Mouse (Mus musculus) kidney, embryonic 15.5 days (tissue): ENCODE results near the gene Olfr12. TPM values are rescaled to one million over a fixed set of nuclear protein-coding genes. Genes with fewer than 3 reads are reported as not detected.

ENCODE experiments used
- ATAC-seq: fragments of 200-750 bp; cut with Nextera tagmentation; replicated peaks from 2 replicates; pipeline ENCODE4 v1.8.0; 2017; ENCODE audit warnings: moderate TSS enrichment; ENCODE audit not compliant: low FRiP score
- H3K27ac ChIP-seq: fragments of 300-500 bp; sonication (generic); 2 replicates; pipeline ENCODE4 v1.5.1; 2015; ENCODE audit warnings: mild to moderate bottlenecking, inconsistent platforms
- H3K27me3 ChIP-seq: fragments of 300-500 bp; sonication (generic); 2 replicates; pipeline ENCODE4 v1.6.1; 2015; ENCODE audit warnings: inconsistent platforms
- H3K36me3 ChIP-seq: fragments of 300-500 bp; sonication (generic); 2 replicates; pipeline ENCODE4 v1.6.1; 2015; ENCODE audit warnings: inconsistent platforms
- H3K4me1 ChIP-seq: fragments of 300-500 bp; sonication (generic); 2 replicates; pipeline ENCODE4 v1.6.1; 2015; ENCODE audit warnings: inconsistent platforms
- H3K4me2 ChIP-seq: fragments of 300-500 bp; sonication (generic); 2 replicates; pipeline ENCODE4 v1.6.1; 2015; ENCODE audit warnings: moderate library complexity, mild to moderate bottlenecking, inconsistent platforms
- H3K4me3 ChIP-seq: fragments of 300-500 bp; sonication (generic); replicated peaks from 2 replicates; pipeline ENCODE4 v1.5.1; 2015; ENCODE audit warnings: mild to moderate bottlenecking, inconsistent platforms
- H3K9ac ChIP-seq: fragments of 300-500 bp; sonication (generic); 2 replicates; pipeline ENCODE4 v1.6.1; 2015; ENCODE audit warnings: mild to moderate bottlenecking, inconsistent platforms
- H3K9me3 ChIP-seq: fragments of 300-500 bp; sonication (generic); replicated peaks from 2 replicates; pipeline ENCODE4 v1.6.1; 2016; ENCODE audit warnings: inconsistent platforms
- WGBS: fragments of 180-500 bp; shearing (Covaris S2); methylation state at CpG from one replicate; pipeline ENCODE4 v1.1.7; 2015; ENCODE audit warnings: mixed read lengths; 5-methylcytosine and 5-hydroxymethylcytosine counted together
- polyA plus RNA-seq: library from polyadenylated mRNA; unstranded; fragments of >200 nt; fragmentation: Nextera tagmentation; extraction: Ambion mirVana; gene quantifications from 2 replicates; pipeline ENCODE4 v1.2.1, GENCODE M21; 2015

Gene Olfr12
- polyA plus RNA-seq, 1 experiment from 2014 or later, result not detected

- no peak for ATAC-seq
- Histone ChIP-seq H3K9ac (no peak overlapping the region), H3K4me1 (no peaks in the 10 kb centered on the region), H3K4me3 (no peak overlapping the region), H3K27ac (no peak overlapping the region), H3K9me3 (no peaks in the 10 kb centered on the region), H3K4me2 (no peak overlapping the region), H3K36me3 (peaks cover 19% of the 10 kb centered on the region), H3K27me3 (peaks cover 4% of the 10 kb centered on the region; the same call in 1 of the 2 replicates)
- WGBS, result 81% methylated on average over 5 of the region's 5 CpGs
Measured at GRCm38 (mm10) chr1:92632196-92632595, 14.6 kb downstream of the Olfr12 start.

GRCm38 (mm10) chr1:92632948-92633347 lies 15.4 kb downstream of the Olfr12 start:
- Histone ChIP-seq H3K4me2 (no peak overlapping the region), H3K27me3 (peaks cover 4% of the 10 kb centered on the region; the same call in 1 of the 2 replicates), H3K4me1 (no peaks in the 10 kb centered on the region), H3K4me3 (no peak overlapping the region), H3K9me3 (no peaks in the 10 kb centered on the region), H3K36me3 (peaks cover 26% of the 10 kb centered on the region), H3K27ac (no peak overlapping the region), H3K9ac (no peak overlapping the region)
- WGBS, result 69% methylated on average over 6 of the region's 6 CpGs
- ATAC-seq, result no peak

GRCm38 (mm10) chr1:92633726-92634125 lies 16.1 kb downstream of the Olfr12 start:
- Histone ChIP-seq H3K36me3 (peaks cover 34% of the 10 kb centered on the region), H3K9ac (no peak overlapping the region), H3K4me2 (no peak overlapping the region), H3K4me3 (no peak overlapping the region), H3K4me1 (no peaks in the 10 kb centered on the region), H3K27me3 (peaks cover 4% of the 10 kb centered on the region; the same call in 1 of the 2 replicates), H3K9me3 (no peaks in the 10 kb centered on the region), H3K27ac (no peak overlapping the region)
- WGBS, result 79% methylated on average over 8 of the region's 8 CpGs
- ATAC-seq, result no peak

- Histone ChIP-seq H3K27ac (no peak overlapping the region), H3K4me1 (no peaks in the 10 kb centered on the region), H3K9ac (no peak overlapping the region), H3K4me2 (no peak overlapping the region), H3K27me3 (peaks cover under 1% of the 10 kb centered on the region; the same call in 1 of the 2 replicates), H3K4me3 (no peak overlapping the region), H3K36me3 (peaks cover 43% of the 10 kb centered on the region), H3K9me3 (no peaks in the 10 kb centered on the region)
- 68% methylated on average over 1 of the region's 1 CpGs for WGBS
- no peak for ATAC-seq
Measured at GRCm38 (mm10) chr1:92634569-92634968, 17.0 kb downstream of the Olfr12 start.

GRCm38 (mm10) chr1:92634976-92635599 lies 17.5 kb downstream of the Olfr12 start:
- Histone ChIP-seq H3K4me1 (peaks cover 3% of the 10 kb centered on the region), H3K4me2 (no peak overlapping the region), H3K9ac (no peak overlapping the region), H3K36me3 (peaks cover 46% of the 10 kb centered on the region), H3K27me3 (no peaks in the 10 kb centered on the region; the same call in 1 of the 2 replicates), H3K9me3 (no peaks in the 10 kb centered on the region), H3K27ac (no peak overlapping the region), H3K4me3 (no peak overlapping the region)
- no peak for ATAC-seq
- WGBS, result 84% methylated on average over 4 of the region's 4 CpGs

DNA sequence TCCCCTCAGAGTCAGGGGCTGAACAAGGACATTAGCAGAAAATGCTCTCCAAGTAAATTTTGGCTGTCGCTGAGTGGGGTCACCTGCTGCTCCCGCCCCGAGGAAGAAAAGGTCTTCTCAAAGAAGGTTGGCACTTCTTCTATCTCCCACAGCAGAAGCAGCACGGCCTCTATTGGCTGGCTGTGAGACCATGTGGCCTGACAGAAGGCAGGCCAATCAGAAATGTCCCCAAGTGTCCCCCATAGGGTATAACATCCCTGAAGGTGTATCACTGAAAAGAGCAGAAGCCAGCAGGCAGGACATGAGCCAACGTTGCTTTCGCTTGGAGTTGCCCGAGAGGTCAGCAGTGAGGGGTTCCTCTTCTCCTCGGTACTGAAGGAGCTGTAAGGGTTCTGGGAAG lies 18.4 kb downstream of the Olfr12 start:
- no peak overlapping the region for H3K4me3 ChIP-seq
- H3K36me3 ChIP-seq, result peaks cover 46% of the 10 kb centered on the region
- H3K27me3 ChIP-seq, result no peaks in the 10 kb centered on the region; the same call in 1 of the 2 replicates
- ATAC-seq, result no peak
- WGBS, result 84% methylated on average over 8 of the region's 8 CpGs
- no peak overlapping the region for H3K9ac ChIP-seq
- H3K4me1 ChIP-seq, result peaks cover 12% of the 10 kb centered on the region
- H3K27ac ChIP-seq, result no peak overlapping the region
- H3K4me2 ChIP-seq, result no peak overlapping the region
- H3K9me3 ChIP-seq, result no peaks in the 10 kb centered on the region

- Histone ChIP-seq H3K9ac (no peak overlapping the region), H3K36me3 (peaks cover 46% of the 10 kb centered on the region), H3K9me3 (no peaks in the 10 kb centered on the region), H3K27me3 (no peaks in the 10 kb centered on the region; the same call in 1 of the 2 replicates), H3K4me1 (peaks cover 15% of the 10 kb centered on the region), H3K4me2 (no peak overlapping the region), H3K4me3 (no peak overlapping the region), H3K27ac (no peak overlapping the region)
- ATAC-seq, result no peak
- WGBS, result 92% methylated on average over 11 of the region's 11 CpGs
Measured at GRCm38 (mm10) chr1:92636676-92637075, 19.1 kb downstream of the Olfr12 start.

DNA sequence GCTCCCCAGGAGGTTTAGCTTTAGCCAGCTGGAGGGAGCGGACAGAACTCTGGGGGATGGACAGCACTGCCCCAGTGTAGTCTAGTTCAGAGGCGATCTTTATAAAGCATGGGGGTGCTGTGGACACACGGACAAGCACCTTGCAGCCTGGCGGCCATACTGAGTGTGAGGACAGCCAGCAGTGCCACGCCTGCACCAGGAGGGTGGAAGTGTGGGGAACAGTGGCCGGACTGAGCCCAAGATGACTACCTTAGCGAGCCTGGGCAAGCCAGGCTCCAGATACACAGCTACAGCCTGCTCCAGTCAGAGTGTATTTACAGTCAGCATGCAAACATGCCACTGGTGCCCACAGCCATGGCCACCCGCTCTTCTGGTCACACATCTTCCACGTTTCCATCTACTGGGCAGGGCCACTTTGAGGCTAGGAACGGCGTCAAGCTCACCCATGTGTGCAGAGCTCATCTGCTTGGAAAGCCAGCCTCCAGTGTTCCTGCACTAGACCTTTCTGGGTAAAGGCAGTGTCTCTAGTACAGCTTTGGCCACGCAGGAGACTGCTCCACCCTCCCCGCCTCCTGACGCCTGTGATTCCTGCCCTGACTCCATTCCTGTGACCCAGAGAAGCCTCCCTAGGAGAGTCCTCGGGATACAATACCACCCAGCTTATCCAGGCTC lies 20.0 kb downstream of the Olfr12 start:
- Histone ChIP-seq H3K4me1 (peaks cover 21% of the 10 kb centered on the region), H3K4me2 (no peak overlapping the region), H3K27me3 (no peaks in the 10 kb centered on the region), H3K9me3 (no peaks in the 10 kb centered on the region), H3K36me3 (peaks cover 46% of the 10 kb centered on the region), H3K4me3 (no peak overlapping the region), H3K27ac (no peak overlapping the region), H3K9ac (no peak overlapping the region)
- no peak for ATAC-seq
- 93% methylated on average over 15 of the region's 15 CpGs for WGBS

- H3K4me2 ChIP-seq, result no peak overlapping the region
- no peaks in the 10 kb centered on the region for H3K27me3 ChIP-seq
- WGBS, result 98% methylated on average over 3 of the region's 3 CpGs
- peaks cover 21% of the 10 kb centered on the region for H3K4me1 ChIP-seq
- peaks cover 46% of the 10 kb centered on the region for H3K36me3 ChIP-seq
- H3K27ac ChIP-seq, result no peak overlapping the region
- H3K9me3 ChIP-seq, result no peaks in the 10 kb centered on the region
- H3K9ac ChIP-seq, result no peak overlapping the region
- H3K4me3 ChIP-seq, result no peak overlapping the region
- no peak for ATAC-seq
Measured at GRCm38 (mm10) chr1:92638181-92638580, 20.6 kb downstream of the Olfr12 start.

GRCm38 (mm10) chr1:92638736-92639135 lies 21.1 kb downstream of the Olfr12 start:
- Histone ChIP-seq H3K36me3 (peaks cover 46% of the 10 kb centered on the region), H3K4me3 (no peak overlapping the region), H3K4me2 (no peak overlapping the region), H3K27ac (no peak overlapping the region), H3K27me3 (no peaks in the 10 kb centered on the region), H3K9me3 (no peaks in the 10 kb centered on the region), H3K9ac (no peak overlapping the region), H3K4me1 (peaks cover 21% of the 10 kb centered on the region)
- 95% methylated on average over 4 of the region's 4 CpGs for WGBS
- no peak for ATAC-seq

DNA sequence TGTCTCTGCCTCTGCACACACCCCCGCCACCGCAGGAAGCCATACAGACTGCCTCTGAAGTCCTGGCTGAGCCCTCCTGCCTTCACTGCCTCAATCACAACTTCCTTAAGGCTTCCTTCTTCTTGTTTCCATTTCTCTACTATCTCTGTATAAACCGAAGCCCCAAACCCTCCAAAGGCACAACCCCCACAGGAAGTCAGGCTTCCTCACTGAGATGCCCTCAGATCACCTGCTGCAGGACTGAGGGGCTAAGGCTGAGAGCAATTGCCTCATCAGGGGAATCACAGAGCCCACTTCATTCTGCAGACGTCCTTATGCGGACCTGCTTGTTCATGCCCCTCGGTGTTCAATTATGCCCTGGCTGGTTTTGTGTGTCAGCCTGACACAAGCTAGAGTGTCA lies 22.8 kb downstream of the Olfr12 start:
- ATAC-seq, result no peak
- H3K36me3 ChIP-seq, result peaks cover 45% of the 10 kb centered on the region
- peak overlapping the region; percentile 89 for H3K4me2 ChIP-seq
- H3K9ac ChIP-seq, result no peak overlapping the region
- H3K4me3 ChIP-seq, result peak overlapping the region; percentile 71; the same call in 1 of the 2 replicates
- no peaks in the 10 kb centered on the region for H3K9me3 ChIP-seq
- H3K27me3 ChIP-seq, result no peaks in the 10 kb centered on the region
- peaks cover 21% of the 10 kb centered on the region for H3K4me1 ChIP-seq
- H3K27ac ChIP-seq, result no peak overlapping the region
- WGBS, result 84% methylated on average over 6 of the region's 6 CpGs

- H3K36me3 ChIP-seq, result peaks cover 32% of the 10 kb centered on the region
- 1% methylated on average over 50 of the region's 50 CpGs for WGBS
- 0 out of 2 replicates have a peak, but pooled peaks cover 4% of the 10 kb centered on the region for H3K27me3 ChIP-seq
- H3K4me2 ChIP-seq, result peak within 1 kb of the TSS; percentile 89
- H3K9me3 ChIP-seq, result no peaks in the 10 kb centered on the region
- H3K9ac ChIP-seq, result peak within 1 kb of the TSS; percentile 81
- peak within 1 kb of the TSS; percentile 71 for H3K4me3 ChIP-seq
- peaks cover 21% of the 10 kb centered on the region for H3K4me1 ChIP-seq
- H3K27ac ChIP-seq, result peak within 1 kb of the TSS; percentile 56; the same call in 1 of the 2 replicates
- peak; percentile 93 for ATAC-seq
Measured at GRCm38 (mm10) chr1:92641514-92642272, 24.1 kb downstream of the Olfr12 start, which contains the start of gene Cops9. TSS of gene Cops9 (minus strand) at chr1:92641985.
